Comparison of ENCODE assay signal across 10 mouse cellular contexts in the genomic region with DNA sequence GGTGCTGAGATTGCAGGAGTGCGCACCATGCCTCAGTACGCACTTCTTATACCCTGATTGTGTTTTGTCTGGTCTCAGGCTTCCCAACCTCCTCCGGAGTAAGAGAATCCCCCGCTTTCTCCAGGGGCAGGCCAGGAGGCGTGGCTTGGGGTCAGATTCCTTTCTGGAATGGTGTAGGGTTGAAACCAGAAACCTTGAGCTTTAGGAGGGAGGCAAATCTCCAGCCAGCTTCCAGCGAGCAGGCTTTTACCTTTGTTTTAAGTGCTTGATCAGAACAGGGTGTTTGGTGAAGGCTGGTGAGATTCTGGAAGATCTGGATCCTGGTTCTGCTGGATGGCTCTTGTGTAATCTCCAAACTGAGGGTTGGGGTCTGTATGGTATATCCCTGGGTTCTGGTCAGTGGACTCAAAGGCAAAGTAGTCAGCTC. TPM values are rescaled to one million over a fixed set of nuclear protein-coding genes. Genes with fewer than 3 reads are reported as not detected.
DNase-seq lines count a peak whose midpoint lies in the region; ATAC-seq and TF ChIP-seq lines count a peak whose summit lies in the region.
"Had no signal": no experiment of that assay in that cellular context is flagged by ENCODE, and none has a peak within 500 bp of the region (broad histone marks: within the 10 kb centered on the region; RNA-seq: fewer than 3 reads in every experiment).

No protein-coding gene starts in this region.

- H3K27ac ChIP-seq in hindbrain, embryonic 11.5 days (ENCODE audit: low read depth, low read length) = no peak overlapping the region

- no peak overlapping the region for H3K9ac ChIP-seq in hindbrain, embryonic 11.5 days (ENCODE audit: low read depth, low read length)

- no peaks in the 10 kb centered on the region for H3K9me3 ChIP-seq in hindbrain, embryonic 11.5 days (ENCODE audit: control insufficient read depth, low read length)

- H3K4me2 ChIP-seq in hindbrain, embryonic 11.5 days (replicated peaks; ENCODE audit: low read depth, low read length) = no peak overlapping the region

- peak; percentile 41 for DNase-seq in gastrocnemius, adult 18-20 months (ENCODE audit: low spot score)
- no peak for DNase-seq in gastrocnemius, postnatal 36 days
- DNase-seq in brain, embryonic 14.5 days (ENCODE audit: low read depth) = peak; percentile 63
- peak; percentile 65 for DNase-seq in hindbrain, embryonic 11.5 days (ENCODE audit: low spot score)
- DNase-seq in mesoderm, embryonic 11.5 days (ENCODE audit: low read depth, low spot score) = peak; percentile 88
- no peak for DNase-seq in frontal cortex, postnatal 25 days (ENCODE audit: low spot score in 2 of 2)
- DNase-seq in right cerebral cortex, postnatal 4 days = no peak
- no peak for DNase-seq in layer of hippocampus, adult 18-20 months (ENCODE audit: low spot score in 2 of 2)

- H3K4me1 ChIP-seq in hindbrain, embryonic 11.5 days (replicated peaks; ENCODE audit: control insufficient read depth, insufficient read depth, low read length) = no peaks in the 10 kb centered on the region

- TF ChIP-seq CTCF in brain, embryonic 14.5 days (IDR thresholded peaks at IDR 0.05; ENCODE audit: borderline replicate concordance, extremely low read depth, insufficient read depth, insufficient read length) = no peak

- no peaks in the 10 kb centered on the region for H3K36me3 ChIP-seq in hindbrain, embryonic 11.5 days (ENCODE audit: control insufficient read depth, insufficient read depth, low read length)

- H3K27me3 ChIP-seq in hindbrain, embryonic 11.5 days (ENCODE audit: control insufficient read depth, insufficient read depth, low read length) = no peaks in the 10 kb centered on the region

- H3K4me3 ChIP-seq in hindbrain, embryonic 11.5 days (ENCODE audit: low read depth, low read length) = no peak overlapping the region

- no peak for TF ChIP-seq POLR2A in brain, embryonic 14.5 days (IDR thresholded peaks at IDR 0.05; ENCODE audit: borderline replicate concordance, extremely low read depth, insufficient read depth, insufficient read length, poor library complexity, severe bottlenecking)

- peak; percentile 15; the same call in 1 of the 2 replicates for ATAC-seq in hindbrain, embryonic 11.5 days (ENCODE audit: low FRiP score)

- intact Hi-C loops in gastrocnemius, postnatal 36 days (cut with DNase I) = no loop called here

- WGBS in hindbrain, embryonic 11.5 days = 3% methylated on average over 6 of the region's 6 CpGs

RNA-seq across cellular contexts. Expression of gene Megf8, which starts 5.1 kb away (rescaled TPM):
- 10 to 100 TPM; 20.3 to 22.0 TPM for total RNA-seq in gastrocnemius, adult 18-20 months (2021)
- 10 to 100 TPM; 16.3 to 16.6 TPM for total RNA-seq in gastrocnemius, postnatal 36 days (2021)
- 53.0 and 60.7 TPM in 2 replicates for polyA plus RNA-seq in brain, embryonic 14.5 days (2012; rRNA removed)
- polyA plus RNA-seq in hindbrain, embryonic 11.5 days (2014; fragmentation: Nextera tagmentation; extraction: Ambion mirVana) = 10.9 and 11.3 TPM in 2 replicates
- total RNA-seq in layer of hippocampus, adult 18-20 months (2021) = 10 to 100 TPM; 99.1 to 99.9 TPM

RNA-seq across cellular contexts. Expression of gene Tmem145, which starts 16.2 kb away (rescaled TPM):
- total RNA-seq in gastrocnemius, adult 18-20 months (2021) = not detected
- total RNA-seq in gastrocnemius, postnatal 36 days (2021) = not detected
- polyA plus RNA-seq in brain, embryonic 14.5 days (2012; rRNA removed) = 163 and 167 TPM in 2 replicates
- polyA plus RNA-seq in hindbrain, embryonic 11.5 days (2014; fragmentation: Nextera tagmentation; extraction: Ambion mirVana) = 9.9 and 10.6 TPM in 2 replicates
- 10 to 100 TPM; 23.0 to 25.0 TPM for total RNA-seq in layer of hippocampus, adult 18-20 months (2021)

RNA-seq across cellular contexts. Expression of gene Prr19, which starts 20.9 kb away (rescaled TPM):
- total RNA-seq in gastrocnemius, adult 18-20 months (2021) = not detected
- not detected for total RNA-seq in gastrocnemius, postnatal 36 days (2021)
- 2.8 and 2.9 TPM in 2 replicates for polyA plus RNA-seq in brain, embryonic 14.5 days (2012; rRNA removed)
- polyA plus RNA-seq in hindbrain, embryonic 11.5 days (2014; fragmentation: Nextera tagmentation; extraction: Ambion mirVana) = 0.86 and 1.3 TPM in 2 replicates
- not detected for total RNA-seq in layer of hippocampus, adult 18-20 months (2021)
- total RNA-seq: gastrocnemius, postnatal 4 days had no signal
- polyA plus RNA-seq: small intestine, adult 2 months had no signal

RNA-seq across cellular contexts. Expression of gene Pafah1b3, which starts 24.3 kb away (rescaled TPM):
- 1 to 10 TPM in 1 of 2 experiments, under 1 TPM in 1; 0.82 to 1.1 TPM for total RNA-seq in gastrocnemius, adult 18-20 months (2021)
- 1 to 10 TPM in 1 of 2 experiments, under 1 TPM in 1; 0.86 to 1.3 TPM for total RNA-seq in gastrocnemius, postnatal 36 days (2021)
- 640 and 871 TPM in 2 replicates for polyA plus RNA-seq in brain, embryonic 14.5 days (2012; rRNA removed)
- 335 and 344 TPM in 2 replicates for polyA plus RNA-seq in hindbrain, embryonic 11.5 days (2014; fragmentation: Nextera tagmentation; extraction: Ambion mirVana)
- 10 to 100 TPM; 19.3 to 27.7 TPM for total RNA-seq in layer of hippocampus, adult 18-20 months (2021)

RNA-seq across cellular contexts. Expression of gene Cnfn, which starts 47.5 kb away (rescaled TPM):
- total RNA-seq in gastrocnemius, adult 18-20 months (2021) = not detected
- total RNA-seq in gastrocnemius, postnatal 36 days (2021) = not detected
- 1.2 TPM in 1 of 2 replicates, not detected in the other for polyA plus RNA-seq in brain, embryonic 14.5 days (2012; rRNA removed)
- polyA plus RNA-seq in hindbrain, embryonic 11.5 days (2014; fragmentation: Nextera tagmentation; extraction: Ambion mirVana) = not detected in 2 replicates
- not detected for total RNA-seq in layer of hippocampus, adult 18-20 months (2021)
- total RNA-seq: gastrocnemius, postnatal 4 days had no signal

Comparison
In these comparisons a context has a peak if more than half of its experiments do, and no peak if none do; other contexts are left out.
1. DNase-seq: peak in gastrocnemius, adult 18-20 months (single experiment), brain, embryonic 14.5 days (single experiment), hindbrain, embryonic 11.5 days (single experiment) and mesoderm, embryonic 11.5 days (single experiment); none in gastrocnemius, postnatal 36 days (0 of 2), frontal cortex, postnatal 25 days (0 of 2), right cerebral cortex, postnatal 4 days (single experiment) and layer of hippocampus, adult 18-20 months (0 of 2).
2. RNA of gene Megf8, which starts 5.1 kb away (total RNA-seq): 99.1 to 99.9 TPM in layer of hippocampus, adult 18-20 months; 20.3 to 22.0 TPM in gastrocnemius, adult 18-20 months and 16.3 to 16.6 TPM in gastrocnemius, postnatal 36 days; every median in the first group is over 4 times any median in the second.
3. RNA of gene Tmem145, which starts 16.2 kb away (total RNA-seq): 23.0 to 25.0 TPM in layer of hippocampus, adult 18-20 months; not detected in gastrocnemius, postnatal 36 days and not detected in gastrocnemius, adult 18-20 months; every median in the first group is over 10 times any median in the second.